Mouse (Mus musculus) MEL (cell line): ENCODE data around the gene Misp. TPM values are rescaled to one million over a fixed set of nuclear protein-coding genes. Genes with fewer than 3 reads are reported as not detected.
A peak's percentile ranks its signal among the peaks of the same experiment; 100 is the strongest.

Source experiments
- DNase-seq: peaks from one replicate; pipeline ENCODE4 v3.0.0; 2011; ENCODE audit warnings: low read depth, low spot score
- H3K27ac ChIP-seq: 2 replicates; pipeline ENCODE4 v1.5.1; 2012; ENCODE audit warnings: low read depth, mild to moderate bottlenecking, control low read depth, low read length, moderate library complexity; ENCODE audit not compliant: control insufficient read depth
- H3K27me3 ChIP-seq, 2 experiments: fragments of 150-350 bp in 1 of 2; sonication (generic) in 1 of 2; 2 replicates each; pipeline ENCODE4 v1.6.1; 2012; ENCODE audit warnings: low read length in 2 of 2, mild to moderate bottlenecking in 2 of 2, improper control_type of control experiment in 1 of 2, moderate library complexity in 1 of 2; ENCODE audit not compliant: insufficient read depth in 2 of 2, control insufficient read depth in 1 of 2
- H3K36me3 ChIP-seq, 2 experiments: 2 replicates each; pipeline ENCODE4 v1.6.1; 2012 to 2014; ENCODE audit warnings: low read length in 2 of 2, improper control_type of control experiment in 1 of 2, inconsistent platforms in 1 of 2, mild to moderate bottlenecking in 1 of 2; ENCODE audit not compliant: insufficient read depth in 2 of 2, control insufficient read depth in 1 of 2
- H3K4me1 ChIP-seq, 2 experiments: fragments of 150-350 bp in 1 of 2; sonication (generic) in 1 of 2; 2 replicates each; pipeline ENCODE4 v1.6.1; 2012; ENCODE audit warnings: low read length in 2 of 2, improper control_type of control experiment in 1 of 2, mild to moderate bottlenecking in 1 of 2; ENCODE audit not compliant: insufficient read depth in 2 of 2, control insufficient read depth in 1 of 2
- H3K4me3 ChIP-seq, 2 experiments: fragments of 150-350 bp in 1 of 2; sonication (generic) in 1 of 2; 2 replicates each; pipeline ENCODE4 v1.5.1; 2012; ENCODE audit warnings: low read depth in 2 of 2, low read length in 2 of 2, mild to moderate bottlenecking in 2 of 2, moderate library complexity in 2 of 2, control low read depth in 1 of 2, improper control_type of control experiment in 1 of 2; ENCODE audit not compliant: control insufficient read depth in 1 of 2, insufficient read depth in 1 of 2
- H3K79me2 ChIP-seq: 2 replicates; pipeline ENCODE4 v1.6.1; 2012; ENCODE audit warnings: mild to moderate bottlenecking, low read length, moderate library complexity; ENCODE audit not compliant: control insufficient read depth, poor library complexity, insufficient read depth
- H3K9ac ChIP-seq: 2 replicates; pipeline ENCODE4 v1.6.1; 2012; ENCODE audit warnings: low read depth, mild to moderate bottlenecking, control low read depth, low read length, moderate library complexity; ENCODE audit not compliant: control insufficient read depth, poor library complexity, severe bottlenecking
- H3K9me3 ChIP-seq: fragments of 150-350 bp; sonication (generic); replicated peaks from 2 replicates; pipeline ENCODE4 v1.6.1; 2012; ENCODE audit warnings: mild to moderate bottlenecking, low read length, improper control_type of control experiment, moderate library complexity; ENCODE audit not compliant: insufficient read depth
- CHD1 ChIP-seq: IDR thresholded peaks from 2 replicates; pipeline ENCODE4 v1.6.1; 2012; ENCODE audit warnings: low read depth, mild to moderate bottlenecking, inconsistent platforms, low read length, improper control_type of control experiment
- CHD2 ChIP-seq: IDR thresholded peaks from 2 replicates; pipeline ENCODE4 v1.6.1; 2011; ENCODE audit warnings: low read length, improper control_type of control experiment
- CTCF ChIP-seq, 3 experiments: IDR thresholded peaks in 2 of 3; conservative IDR thresholded peaks in 1 of 3; 2 replicates each; pipeline ENCODE4 v1.5.1; 2011 to 2012; ENCODE audit warnings: low read length in 3 of 3, low read depth in 2 of 3, mild to moderate bottlenecking in 2 of 3, improper control_type of control experiment in 1 of 3, inconsistent platforms in 1 of 3, mixed read lengths in 1 of 3, moderate library complexity in 1 of 3; ENCODE audit not compliant: control insufficient read depth in 1 of 3, insufficient read depth in 1 of 3, poor library complexity in 1 of 3, severe bottlenecking in 1 of 3
- ELF1 ChIP-seq: IDR thresholded peaks from 2 replicates; pipeline ENCODE4 v1.6.1; 2014; ENCODE audit warnings: low read depth, mild to moderate bottlenecking, inconsistent platforms, low read length, improper control_type of control experiment, moderate library complexity
- EP300 ChIP-seq, 2 experiments: IDR thresholded peaks; 2 replicates each; pipeline ENCODE4 v1.6.1; 2011; ENCODE audit warnings: improper control_type of control experiment in 2 of 2, low read length in 2 of 2, low read depth in 1 of 2, mild to moderate bottlenecking in 1 of 2
- ETS1 ChIP-seq: IDR thresholded peaks from 2 replicates; pipeline ENCODE4 v1.6.1; 2012; ENCODE audit warnings: low read depth, mild to moderate bottlenecking, inconsistent platforms, low read length, improper control_type of control experiment, moderate library complexity
- GABPA ChIP-seq: IDR thresholded peaks from 2 replicates; pipeline ENCODE4 v1.6.1; 2012; ENCODE audit warnings: low read depth, mild to moderate bottlenecking, inconsistent platforms, low read length, improper control_type of control experiment, moderate library complexity
- MAX ChIP-seq: IDR thresholded peaks from 2 replicates; pipeline ENCODE4 v1.6.1; 2011; ENCODE audit warnings: low read length, improper control_type of control experiment
- MEF2A ChIP-seq: IDR thresholded peaks from 2 replicates; pipeline ENCODE4 v1.6.1; 2014; ENCODE audit warnings: low read depth, mild to moderate bottlenecking, inconsistent platforms, low read length, improper control_type of control experiment; ENCODE audit not compliant: poor library complexity, insufficient replicate concordance, severe bottlenecking; ENCODE audit errors: extremely low read depth
- MXI1 ChIP-seq: IDR thresholded peaks from 2 replicates; pipeline ENCODE4 v1.6.1; 2011; ENCODE audit warnings: mild to moderate bottlenecking, low read depth, low read length, improper control_type of control experiment
- MYC ChIP-seq: IDR thresholded peaks from 2 replicates; pipeline ENCODE4 v1.6.1; 2011; ENCODE audit warnings: low read depth, mild to moderate bottlenecking, low read length, improper control_type of control experiment, moderate library complexity
- NELFE ChIP-seq: IDR thresholded peaks from 2 replicates; pipeline ENCODE4 v1.6.1; 2011; ENCODE audit warnings: low read depth, low read length, improper control_type of control experiment
- NRF1 ChIP-seq: IDR thresholded peaks from 2 replicates; pipeline ENCODE4 v1.6.1; 2014; ENCODE audit warnings: low read depth, mild to moderate bottlenecking, inconsistent platforms, low read length, improper control_type of control experiment, moderate library complexity; ENCODE audit not compliant: poor library complexity, insufficient read depth, severe bottlenecking
- POLR2AphosphoS5 ChIP-seq: IDR thresholded peaks from 2 replicates; pipeline ENCODE4 v1.6.1; 2012; ENCODE audit warnings: low read depth, borderline replicate concordance, mild to moderate bottlenecking, inconsistent platforms, low read length, moderate library complexity, mixed read lengths
- RAD21 ChIP-seq: IDR thresholded peaks from 2 replicates; pipeline ENCODE4 v1.6.1; 2011; ENCODE audit warnings: mild to moderate bottlenecking, low read depth, low read length, improper control_type of control experiment
- RCOR1 ChIP-seq: IDR thresholded peaks from 2 replicates; pipeline ENCODE4 v1.6.1; 2012; ENCODE audit warnings: low read depth, mild to moderate bottlenecking, inconsistent platforms, low read length, improper control_type of control experiment
- SMC3 ChIP-seq: IDR thresholded peaks from 2 replicates; pipeline ENCODE4 v1.6.1; 2011; ENCODE audit warnings: low read depth, low read length, improper control_type of control experiment
- TBP ChIP-seq: IDR thresholded peaks from 2 replicates; pipeline ENCODE4 v1.8.0; 2011; ENCODE audit warnings: low read depth, low read length, improper control_type of control experiment
- TCF12 ChIP-seq: IDR thresholded peaks from 2 replicates; pipeline ENCODE4 v1.6.1; 2014; ENCODE audit warnings: low read depth, mild to moderate bottlenecking, inconsistent platforms, low read length, improper control_type of control experiment, moderate library complexity
- UBTF ChIP-seq: IDR thresholded peaks from 2 replicates; pipeline ENCODE4 v1.6.1; 2012; ENCODE audit warnings: low read depth, mild to moderate bottlenecking, inconsistent platforms, low read length, improper control_type of control experiment, moderate library complexity, borderline replicate concordance; ENCODE audit not compliant: insufficient read depth
- USF2 ChIP-seq, 2 experiments: IDR thresholded peaks; 2 replicates each; pipeline ENCODE4 v1.6.1; 2011 to 2012; ENCODE audit warnings: improper control_type of control experiment in 2 of 2, low read length in 2 of 2, borderline replicate concordance in 1 of 2, inconsistent platforms in 1 of 2, low read depth in 1 of 2, mild to moderate bottlenecking in 1 of 2; ENCODE audit not compliant: insufficient read depth in 1 of 2
- ZC3H11A ChIP-seq: IDR thresholded peaks from 2 replicates; pipeline ENCODE4 v1.6.1; 2012; ENCODE audit warnings: low read depth, mild to moderate bottlenecking, inconsistent platforms, low read length, improper control_type of control experiment
- ZKSCAN1 ChIP-seq: IDR thresholded peaks from 2 replicates; pipeline ENCODE4 v1.6.1; 2012; ENCODE audit warnings: low read depth, mild to moderate bottlenecking, inconsistent platforms, low read length, improper control_type of control experiment, moderate library complexity
- polyA plus RNA-seq, 2 experiments: library from polyadenylated mRNA; stranded (reverse) in 1 of 2; unstranded in 1 of 2; fragments of >175 nt in 1 of 2; fragments of >200 nt in 1 of 2; gene quantifications; 2 replicates each; pipeline versions ENCODE4 v1.2.1 to v1.2.4; 2012; ENCODE audit warnings: low replicate concordance in 2 of 2, low read depth in 1 of 2; ENCODE audit not compliant: insufficient read length in 2 of 2, insufficient read depth in 1 of 2, missing spikeins in 1 of 2
- total RNA-seq: library from RNA; depleted of rRNA; stranded (reverse); fragments of 300-350 nt; gene quantifications from 2 replicates; pipeline ENCODE4 v1.2.3, GENCODE M21; 2012

Gene Misp
- total and polyA plus RNA-seq, 3 experiments: not detected

GRCm38 (mm10) chr10:79815671-79816494, 4.9 kb upstream of the Misp start:
- H3K27ac ChIP-seq: no peak overlapping the region
- no peak for DNase-seq
- no peak overlapping the region for H3K9ac ChIP-seq
- no peak for TF ChIP-seq NELFE
- TF ChIP-seq EP300 (IDR thresholded peaks at IDR 0.05; ENCODE audit: low read depth in 1 of 2, low read length in 2 of 2): no peak
- TF ChIP-seq POLR2AphosphoS5: no peak
- TF ChIP-seq RCOR1: no peak
- no peak for TF ChIP-seq UBTF
- TF ChIP-seq ETS1: no peak
- no peak for TF ChIP-seq MXI1
- TF ChIP-seq CTCF (IDR thresholded peaks at IDR 0.05 in 2 of 3, conservative IDR thresholded peaks at IDR 0.05 in 1 of 3; ENCODE audit: control insufficient read depth in 1 of 3, insufficient read depth in 1 of 3, low read depth in 2 of 3, low read length in 3 of 3, poor library complexity in 1 of 3, severe bottlenecking in 1 of 3): no peak
- no peak for TF ChIP-seq CHD2
- TF ChIP-seq GABPA: no peak
- TF ChIP-seq RAD21: no peak
- no peak for TF ChIP-seq MAX
- no peak overlapping the region for H3K4me3 ChIP-seq
- H3K4me1 ChIP-seq: no peaks in the 10 kb centered on the region
- H3K79me2 ChIP-seq: no peaks in the 10 kb centered on the region
- no peaks in the 10 kb centered on the region for H3K27me3 ChIP-seq
- H3K36me3 ChIP-seq: no peaks in the 10 kb centered on the region
- no peaks in the 10 kb centered on the region for H3K9me3 ChIP-seq

DNA sequence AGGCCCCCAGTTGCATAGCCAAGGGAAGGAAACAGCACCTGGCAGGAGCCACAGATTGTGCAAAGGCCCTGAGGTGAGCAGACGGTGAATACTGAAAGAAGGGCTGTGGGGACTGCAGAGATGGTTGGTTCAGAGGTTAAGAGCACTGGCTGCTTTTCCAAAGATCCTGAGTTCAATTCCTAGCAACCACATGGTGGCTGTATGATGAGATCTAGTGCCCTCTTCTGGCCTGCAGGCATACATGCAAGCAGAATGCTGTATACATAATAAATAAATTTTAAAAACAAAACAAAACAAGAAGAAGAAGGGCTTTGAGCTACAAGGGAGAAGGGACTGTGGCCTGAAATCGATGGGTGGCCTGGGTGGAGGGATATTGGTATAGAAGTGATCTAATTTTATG, 3.7 kb upstream of the Misp start:
- Histone ChIP-seq H3K4me1 (no peaks in the 10 kb centered on the region), H3K36me3 (no peaks in the 10 kb centered on the region), H3K79me2 (no peaks in the 10 kb centered on the region), H3K9ac (no peak overlapping the region), H3K4me3 (no peak overlapping the region), H3K27me3 (no peaks in the 10 kb centered on the region), H3K27ac (no peak overlapping the region), H3K9me3 (no peaks in the 10 kb centered on the region)
- DNase-seq: peak; percentile 38
- 0 out of 2 replicates have a peak, but pooled peaks have one; percentile 42 for TF ChIP-seq MYC
- no peak for TF ChIP-seq NELFE
- no peak for TF ChIP-seq CHD1
- TF ChIP-seq ZC3H11A: 0 out of 2 replicates have a peak, but pooled peaks have one; percentile 16
- no peak for TF ChIP-seq ELF1
- TF ChIP-seq SMC3: peak; percentile 51
- no peak for TF ChIP-seq TCF12
- TF ChIP-seq USF2 (IDR thresholded peaks at IDR 0.05; ENCODE audit: borderline replicate concordance in 1 of 2, insufficient read depth in 1 of 2, low read depth in 1 of 2, low read length in 2 of 2): no peak
- peak; percentile 33 to 61 (median 52) for TF ChIP-seq CTCF (IDR thresholded peaks at IDR 0.05 in 2 of 3, conservative IDR thresholded peaks at IDR 0.05 in 1 of 3; ENCODE audit: control insufficient read depth in 1 of 3, insufficient read depth in 1 of 3, low read depth in 2 of 3, low read length in 3 of 3, poor library complexity in 1 of 3, severe bottlenecking in 1 of 3)
- no peak for TF ChIP-seq ZKSCAN1
- no peak for TF ChIP-seq MEF2A
- no peak for TF ChIP-seq TBP
- TF ChIP-seq UBTF: no peak
- no peak for TF ChIP-seq POLR2AphosphoS5
- peak; percentile 30 for TF ChIP-seq RAD21
- TF ChIP-seq NRF1: no peak
- no peak for TF ChIP-seq MXI1
